Mouse (Mus musculus) A20 (cell line): ENCODE data around the gene Eras.
"Not testable (repeated sequence)": the region's sequence is repeated elsewhere in the genome, so short reads cannot be mapped to it uniquely, and the experiment has no call there.

Source experiments
- DNase-seq: peaks from one replicate; pipeline ENCODE4 v3.0.0-alpha.2; 2011; ENCODE audit warnings: low read depth, low spot score

The Eras gene

GRCm38 (mm10) chrX:7910473-7910872, 17.9 kb downstream of the Eras start:
- no peak for DNase-seq

- not testable (repeated sequence) for DNase-seq
Observed at GRCm38 (mm10) chrX:7909242-7909641, 19.2 kb downstream of the Eras start, which contains the start of gene Gm10490. Gene Gm10490, plus strand, starts transcription at chrX:7909542.

GRCm38 (mm10) chrX:7907735-7908134, 20.7 kb downstream of the Eras start, which contains the start of gene Gm10491:
Gene Gm10491, minus strand, starts transcription at chrX:7907835.
- DNase-seq, result no peak

GRCm38 (mm10) chrX:7904441-7904840, 24.0 kb downstream of the Eras start:
- no peak for DNase-seq

GRCm38 (mm10) chrX:7898880-7899874, 29.2 kb downstream of the Eras start, which contains the start of the genes Pqbp1 and Timm17b:
Gene Pqbp1, minus strand, starts transcription at chrX:7899269.
Gene Timm17b, plus strand, starts transcription at chrX:7899357.
- peak; percentile 94 for DNase-seq

- DNase-seq, result peak; percentile 63
Observed at GRCm38 (mm10) chrX:7898211-7898610, 30.2 kb downstream of the Eras start.

GRCm38 (mm10) chrX:7883841-7884567, 44.4 kb downstream of the Eras start, which contains the start of gene Slc35a2:
Gene Slc35a2, plus strand, starts transcription at chrX:7884028.
- DNase-seq, result peak; percentile 89

GRCm38 (mm10) chrX:7879819-7880218, 48.6 kb downstream of the Eras start:
- DNase-seq, result peak; percentile 88

GRCm38 (mm10) chrX:7878495-7878894, 49.9 kb downstream of the Eras start:
- DNase-seq, result peak; percentile 48

GRCm38 (mm10) chrX:7878007-7878419, 50.4 kb downstream of the Eras start, which contains the start of gene Pim2:
Gene Pim2, plus strand, starts transcription at chrX:7878262.
- DNase-seq, result peak; percentile 90
